Mouse (Mus musculus): ENCODE measurements around the gene Gm28043. TPM values are rescaled to one million over a fixed set of nuclear protein-coding genes. Genes with fewer than 3 reads are reported as not detected.
"Not testable (repeated sequence)": the region's sequence is repeated elsewhere in the genome, so short reads cannot be mapped to it uniquely, and the experiment has no call there.

The Gm28043 gene
- polyA plus RNA-seq, 1 experiment from 2014 or later, result 2.8 TPM

DNA sequence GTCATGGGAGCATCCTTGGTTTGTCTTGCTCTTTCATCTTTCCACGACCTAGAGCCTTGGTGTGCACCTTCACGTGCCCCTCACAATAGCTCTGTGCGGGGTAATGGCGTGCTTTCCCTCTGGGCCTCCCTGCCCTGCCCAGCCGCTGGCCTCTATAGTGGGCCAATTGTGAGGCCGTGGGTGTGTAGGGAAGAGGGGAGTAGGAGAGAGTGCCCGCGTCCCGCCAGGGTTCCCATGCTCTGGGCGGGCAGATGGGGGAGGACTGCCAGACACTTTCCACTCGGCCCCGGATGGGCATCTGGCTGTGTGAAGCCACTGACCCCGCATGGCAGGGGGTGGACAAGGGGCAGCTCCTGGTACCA is 17.9 kb upstream of the Gm28043 start:
- Histone ChIP-seq H3K27me3 (ENCODE audit: low read depth, poor library complexity, severe bottlenecking) (no peaks in the 10 kb centered on the region), H3K36me3 (peaks cover 83% of the 10 kb centered on the region), H3K4me3 (no peak overlapping the region), H3K27ac (no peak overlapping the region), H3K9me3 (replicated peaks) (no peaks in the 10 kb centered on the region), H3K4me1 (no peaks in the 10 kb centered on the region)
- no peak for DNase-seq (ENCODE audit: low spot score)
- 93% methylated on average over 13 of the region's 13 CpGs for WGBS

DNA sequence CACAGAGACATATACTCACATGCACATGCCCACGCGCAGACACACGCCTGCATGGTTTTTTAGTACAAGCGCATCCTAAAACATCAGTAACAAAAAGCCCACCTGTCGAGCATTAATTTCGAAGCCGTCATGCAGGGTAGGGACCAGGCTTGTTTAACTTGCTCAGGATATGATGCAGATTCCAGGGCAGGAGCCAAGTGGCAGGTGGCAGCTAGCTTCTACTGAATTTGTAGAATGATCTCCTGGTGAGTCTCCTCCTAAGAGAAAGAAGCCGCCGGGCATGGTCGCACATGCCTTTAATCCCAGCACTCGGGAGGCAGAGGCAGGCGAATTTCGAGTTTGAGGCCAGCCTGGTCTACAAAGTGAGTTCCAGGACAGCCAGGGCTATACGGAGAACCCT is 15.6 kb upstream of the Gm28043 start:
- Histone ChIP-seq H3K4me3 (no peak overlapping the region), H3K27me3 (ENCODE audit: low read depth, poor library complexity, severe bottlenecking) (no peaks in the 10 kb centered on the region), H3K36me3 (peaks cover 88% of the 10 kb centered on the region), H3K9me3 (replicated peaks) (no peaks in the 10 kb centered on the region), H3K27ac (no peak overlapping the region), H3K4me1 (no peaks in the 10 kb centered on the region)
- no peak for DNase-seq (ENCODE audit: low spot score)
- WGBS, result 94% methylated on average over 14 of the region's 14 CpGs

DNA sequence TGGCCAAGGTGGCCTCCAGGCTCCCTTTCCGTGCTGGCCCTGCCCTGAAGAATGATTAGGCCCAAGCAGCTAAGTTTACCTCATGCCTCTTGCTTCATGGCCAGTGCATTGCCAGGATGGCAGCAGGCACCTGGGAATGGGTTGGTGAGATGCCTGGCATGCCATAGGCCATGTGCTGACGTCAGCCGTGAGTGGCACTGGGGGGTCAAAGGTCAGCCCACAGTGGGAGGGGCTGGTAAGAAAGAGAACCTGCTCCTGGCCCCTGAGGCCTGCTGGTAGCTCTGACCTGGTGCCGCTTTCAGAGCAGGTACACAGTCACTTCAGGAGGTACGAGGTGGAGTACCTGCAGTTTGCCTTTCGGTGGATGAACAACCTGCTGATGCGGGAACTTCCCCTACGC is 15.1 kb upstream of the Gm28043 start:
- no peaks in the 10 kb centered on the region for H3K4me1 ChIP-seq
- H3K27ac ChIP-seq, result no peak overlapping the region
- H3K36me3 ChIP-seq, result peaks cover 86% of the 10 kb centered on the region
- no peak overlapping the region for H3K4me3 ChIP-seq
- H3K9me3 ChIP-seq (replicated peaks), result no peaks in the 10 kb centered on the region
- DNase-seq (ENCODE audit: low spot score), result no peak
- no peaks in the 10 kb centered on the region for H3K27me3 ChIP-seq (ENCODE audit: low read depth, poor library complexity, severe bottlenecking)
- WGBS, result 89% methylated on average over 8 of the region's 8 CpGs

DNA sequence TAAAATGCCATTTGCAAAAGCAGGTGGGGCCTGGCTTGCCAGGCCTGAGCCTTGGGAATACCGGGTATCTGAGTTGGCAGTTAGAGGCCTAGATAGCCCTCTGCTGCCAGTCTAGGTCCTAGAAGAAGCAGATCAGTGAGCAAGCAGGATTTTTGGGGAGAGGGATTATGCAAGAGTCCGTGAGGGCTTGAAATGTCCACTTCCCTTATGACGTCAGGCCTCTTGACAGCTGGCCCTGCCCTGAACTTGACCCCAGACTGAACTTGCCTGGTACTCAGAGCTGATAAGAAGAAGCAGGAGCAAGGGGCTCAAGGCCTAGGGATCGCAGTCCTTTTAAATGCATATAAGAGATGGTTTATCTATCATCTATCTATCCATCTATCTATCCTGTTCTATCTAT is 13.3 kb upstream of the Gm28043 start:
- H3K4me1 ChIP-seq, result 0 out of 2 replicates have a peak, but pooled peaks cover 5% of the 10 kb centered on the region
- peaks cover 83% of the 10 kb centered on the region for H3K36me3 ChIP-seq
- H3K27ac ChIP-seq, result no peak overlapping the region
- no peaks in the 10 kb centered on the region for H3K9me3 ChIP-seq (replicated peaks)
- no peak for DNase-seq (ENCODE audit: low spot score)
- WGBS, result 85% methylated on average over 4 of the region's 4 CpGs
- no peak overlapping the region for H3K4me3 ChIP-seq
- H3K27me3 ChIP-seq (ENCODE audit: low read depth, poor library complexity, severe bottlenecking), result no peaks in the 10 kb centered on the region

DNA sequence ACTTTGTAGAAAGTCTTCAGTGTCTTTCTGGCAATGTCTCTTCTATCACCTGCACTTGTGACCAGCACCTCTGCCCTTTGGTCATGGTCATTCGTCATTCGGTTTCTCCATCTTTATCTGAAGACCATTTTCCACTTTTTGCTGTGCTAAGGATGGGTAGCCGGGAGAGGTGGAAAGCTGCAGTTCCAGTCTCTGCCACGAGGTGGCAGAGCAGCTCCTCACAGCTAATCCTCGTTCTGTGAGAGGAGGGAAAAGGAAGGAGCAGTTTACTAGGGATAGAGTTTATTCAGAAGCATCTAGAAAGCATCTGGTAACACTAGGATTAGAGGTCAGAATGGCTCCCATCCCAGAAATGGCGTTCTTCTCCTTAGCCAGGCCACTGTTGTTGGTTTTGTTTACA is 11.4 kb upstream of the Gm28043 start:
- H3K36me3 ChIP-seq, result peaks cover 66% of the 10 kb centered on the region
- no peaks in the 10 kb centered on the region for H3K9me3 ChIP-seq (replicated peaks)
- WGBS, result 35% methylated on average over 6 of the region's 6 CpGs
- no peaks in the 10 kb centered on the region for H3K27me3 ChIP-seq (ENCODE audit: low read depth, poor library complexity, severe bottlenecking)
- no peak overlapping the region for H3K27ac ChIP-seq
- DNase-seq (ENCODE audit: low spot score), result peak; percentile 86
- H3K4me3 ChIP-seq, result no peak overlapping the region
- H3K4me1 ChIP-seq, result 0 out of 2 replicates have a peak, but pooled peaks cover 5% of the 10 kb centered on the region

DNA sequence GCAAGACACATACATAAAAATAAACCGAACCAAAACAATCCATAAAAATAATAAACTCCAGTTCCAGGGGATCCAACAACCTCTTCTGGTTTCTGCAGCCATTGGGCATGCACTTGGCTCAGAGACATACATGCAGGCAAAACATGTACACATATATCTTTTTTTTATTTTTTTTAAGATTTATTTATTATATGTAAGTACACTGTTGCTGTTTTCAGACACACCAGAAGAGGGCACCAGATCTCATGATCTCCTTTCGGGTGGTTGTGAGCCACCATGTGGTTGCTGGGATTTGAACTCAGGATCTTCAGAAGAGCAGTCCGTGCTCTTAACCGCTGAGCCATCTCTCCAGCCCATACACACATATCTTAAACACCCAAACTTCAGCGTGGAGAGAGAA is 1.2 kb upstream of the Gm28043 start:
- not testable (repeated sequence) for H3K27me3 ChIP-seq (ENCODE audit: low read depth, poor library complexity, severe bottlenecking); H3K4me3 ChIP-seq; H3K9me3 ChIP-seq (replicated peaks); H3K27ac ChIP-seq; DNase-seq (ENCODE audit: low spot score)
- WGBS, result 88% methylated on average over 5 of the region's 5 CpGs
- H3K4me1 ChIP-seq, result peaks cover 24% of the 10 kb centered on the region
- peaks cover 21% of the 10 kb centered on the region for H3K36me3 ChIP-seq

DNA sequence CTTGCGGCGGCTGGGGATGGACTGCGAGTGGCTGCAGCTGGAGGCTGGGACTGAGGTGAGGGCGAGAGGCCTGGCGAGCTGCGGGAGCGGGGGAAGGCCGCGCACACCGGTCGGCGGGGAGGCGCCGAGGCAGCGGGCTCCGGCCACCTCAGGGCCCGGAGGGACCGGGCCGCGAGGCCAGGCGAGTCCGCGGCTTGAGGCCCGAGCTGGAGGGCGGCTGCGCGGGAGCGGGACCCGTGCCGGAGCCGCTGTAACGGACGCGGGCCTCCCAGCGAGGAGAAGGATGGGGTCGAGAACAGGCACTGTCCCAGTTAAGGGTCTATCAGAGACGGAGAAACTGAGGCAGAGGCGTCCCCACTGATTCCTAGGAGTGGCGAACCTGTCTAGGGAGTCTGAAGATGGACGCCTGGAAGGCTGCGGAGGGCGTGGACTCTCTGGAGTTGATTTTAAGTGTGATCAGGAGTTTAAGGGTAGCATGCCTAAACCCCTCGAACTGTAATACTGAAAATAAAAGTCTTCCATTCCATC is 412 bp downstream of the Gm28043 start:
- Histone ChIP-seq H3K4me3 (peak overlapping the region; percentile 93), H3K27ac (peak overlapping the region; percentile 96), H3K36me3 (peaks cover 33% of the 10 kb centered on the region), H3K9me3 (replicated peaks) (no peaks in the 10 kb centered on the region), H3K4me1 (peaks cover 24% of the 10 kb centered on the region), H3K27me3 (ENCODE audit: low read depth, poor library complexity, severe bottlenecking) (no peaks in the 10 kb centered on the region)
- WGBS, result under 1% methylated on average over 43 of the region's 43 CpGs
- no peak for DNase-seq (ENCODE audit: low spot score)

DNA sequence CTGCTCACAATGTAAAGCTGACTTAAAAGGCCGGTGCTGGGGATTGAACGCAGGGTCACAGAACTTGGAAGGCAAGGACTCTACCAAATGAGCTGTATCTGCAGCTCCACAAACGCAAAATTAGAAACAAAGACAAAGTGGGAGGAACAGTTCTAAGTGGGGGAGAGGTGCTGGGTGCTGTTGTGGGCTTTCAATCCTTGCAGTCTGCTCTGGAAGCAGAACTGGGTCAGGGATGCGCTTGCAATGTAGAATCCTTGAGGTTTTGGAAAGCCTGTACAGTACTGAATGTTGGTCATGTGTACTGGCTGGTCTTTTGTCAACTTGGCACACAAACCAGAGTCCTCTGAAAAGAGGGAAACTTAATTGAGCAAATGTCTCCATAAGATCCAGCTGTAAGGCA is 940 bp downstream of the Gm28043 start:
- Histone ChIP-seq H3K27ac (peak overlapping the region; percentile 96), H3K4me3 (peak overlapping the region; percentile 93), H3K36me3 (peaks cover 38% of the 10 kb centered on the region), H3K27me3 (ENCODE audit: low read depth, poor library complexity, severe bottlenecking) (no peaks in the 10 kb centered on the region), H3K9me3 (replicated peaks) (no peaks in the 10 kb centered on the region), H3K4me1 (peaks cover 24% of the 10 kb centered on the region)
- WGBS, result 15% methylated on average over 4 of the region's 4 CpGs
- no peak for DNase-seq (ENCODE audit: low spot score)

DNA sequence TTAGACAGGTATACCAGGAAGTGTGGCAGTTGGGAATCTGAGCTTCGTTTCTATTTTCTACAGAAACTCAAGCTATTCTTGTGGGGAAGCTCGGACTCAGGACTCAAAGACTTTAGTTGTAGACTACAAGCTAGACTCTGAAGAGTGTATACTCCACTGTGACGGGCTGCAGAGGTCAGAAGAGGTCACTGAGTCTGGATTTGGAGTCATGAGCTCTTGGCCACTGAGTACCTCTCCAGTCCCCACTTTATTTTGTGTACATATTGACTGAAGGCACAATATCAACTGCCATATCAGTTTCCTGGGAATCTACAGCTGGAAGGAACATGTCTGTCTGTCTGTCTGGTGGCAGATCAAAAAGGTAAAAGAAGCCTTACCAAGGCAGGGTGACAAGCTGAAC is 4.6 kb downstream of the Gm28043 start:
- Histone ChIP-seq H3K36me3 (peaks cover 74% of the 10 kb centered on the region), H3K4me1 (peaks cover 22% of the 10 kb centered on the region), H3K27ac (no peak overlapping the region), H3K27me3 (ENCODE audit: low read depth, poor library complexity, severe bottlenecking) (no peaks in the 10 kb centered on the region), H3K9me3 (replicated peaks) (no peaks in the 10 kb centered on the region), H3K4me3 (no peak overlapping the region)
- no peak for DNase-seq (ENCODE audit: low spot score)
- WGBS, result 89% methylated on average over 3 of the region's 3 CpGs

DNA sequence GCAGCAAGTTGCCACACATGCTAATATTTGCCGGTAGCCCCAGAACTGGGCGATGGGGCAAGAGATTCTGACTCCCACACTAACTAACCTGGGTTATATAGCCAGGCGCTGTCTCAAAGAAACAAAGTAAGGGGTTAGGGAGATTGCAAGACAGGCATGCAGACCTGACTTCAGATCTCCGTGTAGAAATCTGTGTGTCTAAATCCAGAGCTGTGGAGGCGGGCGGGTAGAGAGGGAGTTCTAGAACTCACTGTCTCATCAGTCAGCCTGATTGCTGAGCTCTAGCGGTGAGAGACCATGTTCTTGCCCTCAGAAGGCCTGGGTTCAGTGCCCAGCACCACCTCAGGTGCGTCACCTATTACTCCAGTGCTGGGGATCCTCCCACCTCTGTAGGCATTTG is 8.8 kb downstream of the Gm28043 start:
- H3K27me3 ChIP-seq (ENCODE audit: low read depth, poor library complexity, severe bottlenecking), result no peaks in the 10 kb centered on the region
- H3K4me1 ChIP-seq, result no peaks in the 10 kb centered on the region
- peaks cover 100% of the 10 kb centered on the region for H3K36me3 ChIP-seq
- H3K4me3 ChIP-seq, result no peak overlapping the region
- no peak for DNase-seq (ENCODE audit: low spot score)
- WGBS, result 96% methylated on average over 8 of the region's 8 CpGs
- no peaks in the 10 kb centered on the region for H3K9me3 ChIP-seq (replicated peaks)
- no peak overlapping the region for H3K27ac ChIP-seq

DNA sequence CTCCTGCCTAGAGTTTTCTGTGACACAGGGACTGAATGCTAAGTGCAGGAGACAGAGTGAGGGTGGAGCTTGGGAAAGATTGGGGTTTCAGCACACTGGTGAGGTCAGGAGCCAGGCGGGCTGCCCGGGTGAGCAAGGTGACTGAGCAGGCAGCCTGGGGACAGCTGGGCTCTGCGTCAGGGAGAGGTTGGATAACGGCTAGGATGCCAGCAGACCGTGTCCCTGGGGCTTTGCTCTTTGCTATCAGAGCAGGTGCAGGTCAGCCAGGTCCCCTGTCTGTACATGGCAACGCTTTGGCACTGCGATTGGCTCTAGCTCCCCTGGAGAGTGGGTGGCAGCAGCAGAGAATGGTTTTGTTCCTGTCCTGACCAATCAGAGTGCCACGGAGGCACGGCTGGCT is 12.6 kb downstream of the Gm28043 start:
- 96% methylated on average over 9 of the region's 9 CpGs for WGBS
- no peak for DNase-seq (ENCODE audit: low spot score)
- Histone ChIP-seq H3K9me3 (replicated peaks) (no peaks in the 10 kb centered on the region), H3K27me3 (ENCODE audit: low read depth, poor library complexity, severe bottlenecking) (no peaks in the 10 kb centered on the region), H3K36me3 (peaks cover 98% of the 10 kb centered on the region), H3K27ac (no peak overlapping the region), H3K4me3 (no peak overlapping the region), H3K4me1 (no peaks in the 10 kb centered on the region)

DNA sequence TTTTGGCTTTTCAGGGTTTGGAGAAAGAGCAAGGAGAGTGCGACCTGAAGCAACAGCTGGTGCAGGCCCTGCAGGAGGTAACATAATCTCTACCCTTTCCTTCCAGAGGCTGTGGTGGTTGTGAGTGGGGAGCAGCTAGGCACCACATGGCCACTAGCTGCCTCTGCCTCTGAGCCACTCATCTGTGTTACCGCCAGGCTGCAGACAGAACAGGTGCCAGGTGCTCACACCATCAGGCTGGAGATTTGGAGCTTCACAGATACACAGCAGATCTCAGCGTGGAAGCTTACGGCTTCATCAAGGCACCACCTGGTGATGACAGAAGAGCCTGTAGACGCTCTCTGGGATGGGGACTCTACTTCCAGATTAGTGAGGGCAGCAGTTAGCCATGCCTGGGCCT is 14.3 kb downstream of the Gm28043 start:
- peaks cover 98% of the 10 kb centered on the region for H3K36me3 ChIP-seq
- 90% methylated on average over 5 of the region's 5 CpGs for WGBS
- no peaks in the 10 kb centered on the region for H3K9me3 ChIP-seq (replicated peaks)

DNA sequence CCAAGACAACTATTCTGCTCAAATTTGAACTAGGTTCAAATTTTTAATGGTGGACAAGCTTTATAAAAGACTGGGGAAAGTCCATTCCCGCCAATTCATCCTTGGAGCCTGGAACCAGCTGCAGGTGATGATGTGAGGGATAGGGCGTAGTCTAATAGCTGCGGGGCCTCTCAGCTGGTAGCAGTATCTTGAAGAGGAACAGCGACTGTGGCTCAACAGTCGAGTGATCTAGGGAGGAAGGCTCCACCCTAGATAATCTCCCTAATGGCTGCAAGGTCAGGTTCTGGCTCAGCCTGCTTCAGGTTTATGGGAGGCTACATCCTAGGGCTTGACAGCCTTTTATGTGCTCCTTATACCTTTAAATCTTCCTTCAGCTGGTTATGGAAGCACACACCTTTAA is 14.9 kb downstream of the Gm28043 start:
- no peak for DNase-seq (ENCODE audit: low spot score)
- Histone ChIP-seq H3K9me3 (replicated peaks) (no peaks in the 10 kb centered on the region), H3K4me3 (no peak overlapping the region), H3K27ac (no peak overlapping the region), H3K36me3 (peaks cover 98% of the 10 kb centered on the region), H3K4me1 (no peaks in the 10 kb centered on the region), H3K27me3 (ENCODE audit: low read depth, poor library complexity, severe bottlenecking) (no peaks in the 10 kb centered on the region)
- 85% methylated on average over 5 of the region's 5 CpGs for WGBS

More for the DNA sequence above, 14.3 kb downstream of the Gm28043 start:
- H3K27me3 ChIP-seq (ENCODE audit: low read depth, poor library complexity, severe bottlenecking), result no peaks in the 10 kb centered on the region
- no peak for DNase-seq (ENCODE audit: low spot score)
- H3K27ac ChIP-seq, result no peak overlapping the region
- H3K4me3 ChIP-seq, result no peak overlapping the region
- no peaks in the 10 kb centered on the region for H3K4me1 ChIP-seq

DNA sequence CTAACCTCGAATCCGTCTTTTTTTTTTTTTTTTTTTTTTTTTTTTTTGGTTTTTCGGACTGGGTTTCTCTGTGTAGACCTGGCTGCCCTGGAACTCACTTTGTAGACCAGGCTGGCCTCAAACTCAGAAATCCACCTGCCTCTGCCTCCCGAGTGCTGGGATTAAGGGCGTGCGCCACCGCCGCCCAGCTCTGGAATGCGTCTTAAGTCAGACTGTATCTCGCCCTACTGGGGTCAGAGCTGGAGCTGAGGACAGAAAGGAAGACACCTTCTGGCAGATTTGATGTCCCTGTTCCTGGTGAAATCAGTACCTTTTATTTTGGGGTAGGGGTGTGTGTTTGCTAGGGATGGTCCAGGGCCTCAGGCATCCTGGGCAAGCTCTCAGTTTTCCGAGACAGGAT is 17.6 kb downstream of the Gm28043 start:
- Histone ChIP-seq H3K27ac (no peak overlapping the region), H3K36me3 (peaks cover 98% of the 10 kb centered on the region), H3K4me3 (no peak overlapping the region), H3K27me3 (ENCODE audit: low read depth, poor library complexity, severe bottlenecking) (no peaks in the 10 kb centered on the region), H3K9me3 (replicated peaks) (no peaks in the 10 kb centered on the region), H3K4me1 (no peaks in the 10 kb centered on the region)
- WGBS, result 94% methylated on average over 11 of the region's 11 CpGs
- no peak for DNase-seq (ENCODE audit: low spot score)

All from limb, embryonic 10.5 days (tissue).